Mouse (Mus musculus): ENCODE results near the gene Bmf.

DNA sequence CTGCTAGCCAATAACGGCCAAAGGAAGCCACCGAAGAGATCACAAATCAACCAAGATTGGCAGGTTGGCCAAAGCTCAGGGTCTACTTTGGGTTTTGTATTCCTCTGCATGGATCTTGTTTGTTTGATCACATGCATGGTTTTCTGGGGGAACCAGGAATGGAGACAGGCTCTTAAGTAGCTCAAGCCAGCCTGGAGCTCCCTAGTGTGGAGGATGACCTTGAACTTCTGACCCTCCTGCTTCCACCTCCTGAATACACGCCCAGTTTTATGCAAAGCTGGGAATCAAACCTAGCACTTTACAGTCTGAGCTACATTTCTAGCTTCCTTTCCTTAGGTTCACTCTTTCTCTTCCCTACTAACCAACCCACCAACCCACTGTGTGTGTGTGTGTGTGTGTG, 64.1 kb downstream of the Bmf start:
- TF ChIP-seq CTCF (IDR thresholded peaks at IDR 0.05; ENCODE audit: low read depth, low read length) (no peak), POLR2A (IDR thresholded peaks at IDR 0.05; ENCODE audit: extremely low read depth, insufficient read depth, low read length) (no peak)
